Mouse (Mus musculus) bone marrow macrophage, adult 2 months (primary cell): ENCODE measurements at regions not wholly inside any gene's neighbourhood (a gene's known extent, or its start where the extent isn't known, plus 50 kb on each side); places are given as distances from the start of the nearest gene placed in this dataset.

Source experiments
- CTCF ChIP-seq: IDR thresholded peaks from 2 replicates; pipeline ENCODE4 v1.5.1; 2012; ENCODE audit warnings: low read depth, mild to moderate bottlenecking, low read length, moderate library complexity
- POLR2A ChIP-seq: IDR thresholded peaks from 2 replicates; pipeline ENCODE4 v1.6.1; 2012; ENCODE audit warnings: mild to moderate bottlenecking, low read depth, low read length, borderline replicate concordance

DNA sequence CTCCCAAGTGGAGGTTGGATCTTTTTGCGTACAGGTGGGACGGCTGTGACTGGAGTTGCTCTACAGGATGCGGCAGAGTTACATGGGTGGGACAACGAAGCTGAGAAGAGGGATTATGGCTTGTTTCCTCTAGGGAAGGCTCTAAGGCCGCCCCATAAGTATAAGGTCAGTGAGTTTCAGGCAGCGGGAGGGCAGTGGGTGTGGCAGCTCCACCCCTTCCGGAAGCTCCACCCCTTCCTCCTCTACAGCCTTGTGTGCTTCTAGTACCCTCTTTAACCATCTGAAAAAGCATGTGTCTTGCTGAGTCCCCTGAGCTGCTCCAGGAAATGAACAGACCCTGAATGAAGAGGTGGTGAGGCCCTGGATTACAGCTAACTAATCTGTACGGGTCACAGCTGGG lies 101.2 kb upstream of the Afdn start:
- TF ChIP-seq CTCF (no peak), POLR2A (no peak)
